14 mouse cellular contexts compared by ENCODE assay signal in the genomic region with DNA sequence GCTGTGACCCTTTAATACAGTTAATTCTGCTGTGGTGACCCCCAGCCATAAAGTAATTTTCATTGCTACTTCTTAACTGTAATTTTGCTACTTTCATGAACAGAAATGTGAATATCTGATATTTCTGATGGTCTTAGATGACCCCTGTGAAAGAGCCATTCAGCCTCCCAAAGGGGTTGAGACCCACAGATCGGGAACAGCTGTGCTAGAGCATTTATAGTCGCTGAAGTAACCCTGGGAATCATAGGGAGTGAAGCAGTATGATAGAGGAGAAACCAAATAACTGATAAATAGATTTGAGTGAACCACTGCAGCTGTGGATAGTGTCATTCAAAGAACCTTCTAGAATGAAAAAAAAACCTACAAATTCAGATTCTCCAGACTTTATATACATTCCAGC.
"Had no signal": no experiment of that assay in that cellular context is flagged by ENCODE, and none has a peak within 500 bp of the region (broad histone marks: within the 10 kb centered on the region; RNA-seq: fewer than 3 reads in every experiment).

No protein-coding gene starts in this region.

- H3K27ac ChIP-seq: kidney, embryonic 15.5 days; limb, embryonic 12.5 days; limb, embryonic 15.5 days; liver, embryonic 14.5 days; midbrain, embryonic 15.5 days had no signal

- DNase-seq: kidney, adult 2 months; kidney, postnatal 14 days; liver, postnatal 0 days; thymus, adult 2 months; thymus, postnatal 14 days; thymus, postnatal 4 days had no signal

- H3K36me3 ChIP-seq: kidney, embryonic 15.5 days; limb, embryonic 12.5 days; limb, embryonic 15.5 days; lung, embryonic 15.5 days; midbrain, embryonic 15.5 days had no signal

- H3K4me2 ChIP-seq: limb, embryonic 12.5 days; limb, embryonic 15.5 days; liver, embryonic 11.5 days; midbrain, embryonic 11.5 days; midbrain, embryonic 15.5 days had no signal

- H3K27me3 ChIP-seq: kidney, embryonic 15.5 days; limb, embryonic 12.5 days; limb, embryonic 15.5 days; midbrain, embryonic 15.5 days had no signal

- H3K4me3 ChIP-seq: kidney, embryonic 15.5 days; limb, embryonic 12.5 days; limb, embryonic 15.5 days; lung, embryonic 15.5 days; midbrain, embryonic 15.5 days had no signal

- H3K9me3 ChIP-seq: kidney, embryonic 15.5 days; limb, embryonic 12.5 days; lung, embryonic 15.5 days; midbrain, embryonic 15.5 days had no signal

- H3K9ac ChIP-seq: kidney, embryonic 15.5 days; limb, embryonic 12.5 days; limb, embryonic 15.5 days; liver, embryonic 14.5 days; liver, postnatal 0 days; lung, embryonic 15.5 days; midbrain, embryonic 15.5 days had no signal
